Comparison of ENCODE assay signal across 34 mouse cellular contexts in the genomic region with DNA sequence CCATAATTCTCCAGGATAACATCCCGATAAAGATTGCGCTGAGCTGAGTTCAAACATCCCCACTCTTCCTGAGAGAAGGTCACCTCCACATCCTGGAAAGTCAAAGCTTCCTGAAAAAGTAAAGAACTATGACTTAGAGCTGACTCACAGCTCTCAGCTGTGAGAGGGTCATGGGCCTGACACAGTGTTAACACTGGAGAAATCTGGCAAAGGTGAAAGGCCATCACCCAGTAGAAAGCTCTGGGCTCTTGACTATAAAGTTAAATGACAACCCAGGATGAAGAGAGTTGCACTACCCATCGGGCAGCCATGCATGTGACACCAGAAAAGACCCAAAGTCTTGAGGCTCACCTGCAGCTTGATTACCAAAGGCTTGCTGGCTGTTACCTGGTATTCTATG. TPM values are rescaled to one million over a fixed set of nuclear protein-coding genes. Genes with fewer than 3 reads are reported as not detected.
"Had no signal": no experiment of that assay in that cellular context is flagged by ENCODE, and none has a peak within 500 bp of the region (broad histone marks: within the 10 kb centered on the region; RNA-seq: fewer than 3 reads in every experiment).

No protein-coding gene starts in this region.

- H3K27me3 ChIP-seq: embryonic facial prominence, embryonic 12.5 days; embryonic facial prominence, embryonic 13.5 days; embryonic facial prominence, embryonic 15.5 days; forebrain, embryonic 12.5 days; forebrain, embryonic 13.5 days; forebrain, embryonic 15.5 days had no signal

- DNase-seq: cerebellum, adult 9-10 months; cerebellum, adult 9-11 months; cerebellum, postnatal 10 days; cerebellum, postnatal 14 days; cerebellum, postnatal 25 days; cerebellum, postnatal 36 days; embryo, embryonic 11 days; forebrain, postnatal 0 days; gastrocnemius, adult 2 months; gastrocnemius, postnatal 10 days; gastrocnemius, postnatal 14 days; gastrocnemius, postnatal 25 days; gastrocnemius, postnatal 36 days; heart, adult 11 months; heart, adult 18-20 months; heart, adult 2 months had no signal

- H3K4me1 ChIP-seq: embryonic facial prominence, embryonic 10.5 days; embryonic facial prominence, embryonic 12.5 days; embryonic facial prominence, embryonic 13.5 days; embryonic facial prominence, embryonic 15.5 days; forebrain, embryonic 10.5 days; forebrain, embryonic 12.5 days; forebrain, embryonic 13.5 days; forebrain, embryonic 15.5 days had no signal

- H3K9ac ChIP-seq: embryonic facial prominence, embryonic 12.5 days; embryonic facial prominence, embryonic 13.5 days; embryonic facial prominence, embryonic 15.5 days; forebrain, embryonic 12.5 days; forebrain, embryonic 13.5 days; forebrain, embryonic 15.5 days; forebrain, postnatal 0 days had no signal

- H3K27ac ChIP-seq: embryonic facial prominence, embryonic 10.5 days; embryonic facial prominence, embryonic 12.5 days; embryonic facial prominence, embryonic 13.5 days; embryonic facial prominence, embryonic 15.5 days; forebrain, embryonic 10.5 days; forebrain, embryonic 12.5 days; forebrain, embryonic 13.5 days; forebrain, embryonic 15.5 days; gastrocnemius, adult 2 months; heart, adult 2 months had no signal

- H3K4me3 ChIP-seq: embryonic facial prominence, embryonic 10.5 days; embryonic facial prominence, embryonic 12.5 days; embryonic facial prominence, embryonic 13.5 days; embryonic facial prominence, embryonic 15.5 days; erythroblast, embryonic 14.5 days; forebrain, embryonic 10.5 days; forebrain, embryonic 12.5 days; forebrain, embryonic 13.5 days; forebrain, embryonic 15.5 days; gastrocnemius, adult 2 months; heart, adult 2 months had no signal

RNA-seq across cellular contexts. Expression of a gene that starts 12.9 kb away (rescaled TPM):
- total RNA-seq: common myeloid progenitor, adult 5-6 weeks; forebrain, postnatal 0 days; gastrocnemius, adult 18-20 months; gastrocnemius, adult 2 months; gastrocnemius, adult 8-10 months; gastrocnemius, postnatal 10 days; gastrocnemius, postnatal 14 days; gastrocnemius, postnatal 25 days; gastrocnemius, postnatal 36 days; gastrocnemius, postnatal 4 days; granulocyte monocyte progenitor cell, adult 5-6 weeks; heart, adult 18-20 months; heart, adult 2 months; heart, adult 8-10 months had no signal
- polyA plus RNA-seq: cortical plate, adult 2 months; embryonic facial prominence, embryonic 10.5 days; erythroblast, embryonic 14.5 days; forebrain, embryonic 13.5 days; forebrain, postnatal 0 days; frontal cortex, adult 2 months; gonadal fat pad, adult 2 months; heart, adult 2 months had no signal

RNA-seq across cellular contexts. Expression of a gene that starts 28.8 kb away (rescaled TPM):
- polyA plus RNA-seq: erythroblast, embryonic 14.5 days had no signal

RNA-seq across cellular contexts. Expression of a gene that starts 51.4 kb away (rescaled TPM):
- polyA plus RNA-seq: erythroblast, embryonic 14.5 days had no signal
